Mouse (Mus musculus): ENCODE results near the gene Klk5. TPM values are rescaled to one million over a fixed set of nuclear protein-coding genes. Genes with fewer than 3 reads are reported as not detected.

Klk5 gene
- total and polyA plus RNA-seq, 2 experiments = not detected

GRCm38 (mm10) chr7:43857501-43857900, 15.7 kb downstream of the Klk5 start:
- Histone ChIP-seq H3K4me3 (ENCODE audit: insufficient read depth, low read depth, low read length) (no peak overlapping the region), H3K27me3 (ENCODE audit: control insufficient read depth, insufficient read depth, low read length) (no peaks in the 10 kb centered on the region), H3K9ac (ENCODE audit: low read depth, low read length) (no peak overlapping the region), H3K79me2 (ENCODE audit: control insufficient read depth, insufficient read depth, low read length) (no peaks in the 10 kb centered on the region), H3K27ac (replicated peaks; ENCODE audit: insufficient read depth, low read depth, low read length) (no peak overlapping the region), H3K4me1 (ENCODE audit: control insufficient read depth, insufficient read depth, low read length) (no peaks in the 10 kb centered on the region), H3K36me3 (ENCODE audit: control insufficient read depth, insufficient read depth, low read length) (no peaks in the 10 kb centered on the region)
- DNase-seq (ENCODE audit: extremely low read depth, low read depth, low spot score) = no peak
- TF ChIP-seq CTCF (IDR thresholded peaks at IDR 0.05; ENCODE audit: low read depth, low read length) (no peak), POLR2A (IDR thresholded peaks at IDR 0.05; ENCODE audit: extremely low read depth, insufficient read depth, low read length) (no peak)
- WGBS = 88% methylated on average over 12 of the region's 12 CpGs

GRCm38 (mm10) chr7:43860411-43860810, 18.6 kb downstream of the Klk5 start:
- H3K36me3 ChIP-seq (ENCODE audit: control insufficient read depth, insufficient read depth, low read length) = no peaks in the 10 kb centered on the region
- H3K9ac ChIP-seq (ENCODE audit: low read depth, low read length) = no peak overlapping the region
- no peak overlapping the region for H3K4me3 ChIP-seq (ENCODE audit: insufficient read depth, low read depth, low read length)
- H3K79me2 ChIP-seq (ENCODE audit: control insufficient read depth, insufficient read depth, low read length) = no peaks in the 10 kb centered on the region
- H3K4me1 ChIP-seq (ENCODE audit: control insufficient read depth, insufficient read depth, low read length) = no peaks in the 10 kb centered on the region
- DNase-seq (ENCODE audit: extremely low read depth, low read depth, low spot score) = no peak
- TF ChIP-seq CTCF (IDR thresholded peaks at IDR 0.05; ENCODE audit: low read depth, low read length) = no peak
- no peak for TF ChIP-seq POLR2A (IDR thresholded peaks at IDR 0.05; ENCODE audit: extremely low read depth, insufficient read depth, low read length)
- no peak overlapping the region for H3K27ac ChIP-seq (replicated peaks; ENCODE audit: insufficient read depth, low read depth, low read length)
- H3K27me3 ChIP-seq (ENCODE audit: control insufficient read depth, insufficient read depth, low read length) = no peaks in the 10 kb centered on the region
- 81% methylated on average over 8 of the region's 8 CpGs for WGBS

GRCm38 (mm10) chr7:43873237-43873636, 31.5 kb downstream of the Klk5 start:
- TF ChIP-seq POLR2A (IDR thresholded peaks at IDR 0.05; ENCODE audit: extremely low read depth, insufficient read depth, low read length) (no peak), CTCF (IDR thresholded peaks at IDR 0.05; ENCODE audit: low read depth, low read length) (peak; percentile 93)
- H3K9ac ChIP-seq (ENCODE audit: low read depth, low read length) = no peak overlapping the region
- H3K79me2 ChIP-seq (ENCODE audit: control insufficient read depth, insufficient read depth, low read length) = no peaks in the 10 kb centered on the region
- no peak overlapping the region for H3K4me3 ChIP-seq (ENCODE audit: insufficient read depth, low read depth, low read length)
- DNase-seq (ENCODE audit: extremely low read depth, low read depth, low spot score) = peak; percentile 13
- H3K4me1 ChIP-seq (ENCODE audit: control insufficient read depth, insufficient read depth, low read length) = no peaks in the 10 kb centered on the region
- 13% methylated on average over 10 of the region's 10 CpGs for WGBS
- no peak overlapping the region for H3K27ac ChIP-seq (replicated peaks; ENCODE audit: insufficient read depth, low read depth, low read length)
- H3K27me3 ChIP-seq (ENCODE audit: control insufficient read depth, insufficient read depth, low read length) = 0 out of 2 replicates have a peak, but pooled peaks cover 3% of the 10 kb centered on the region
- no peaks in the 10 kb centered on the region for H3K36me3 ChIP-seq (ENCODE audit: control insufficient read depth, insufficient read depth, low read length)

GRCm38 (mm10) chr7:43873674-43874073, 31.9 kb downstream of the Klk5 start:
- 75% methylated on average over 3 of the region's 3 CpGs for WGBS
- H3K27me3 ChIP-seq (ENCODE audit: control insufficient read depth, insufficient read depth, low read length) = 0 out of 2 replicates have a peak, but pooled peaks cover 3% of the 10 kb centered on the region
- H3K79me2 ChIP-seq (ENCODE audit: control insufficient read depth, insufficient read depth, low read length) = no peaks in the 10 kb centered on the region
- no peaks in the 10 kb centered on the region for H3K4me1 ChIP-seq (ENCODE audit: control insufficient read depth, insufficient read depth, low read length)
- no peak overlapping the region for H3K27ac ChIP-seq (replicated peaks; ENCODE audit: insufficient read depth, low read depth, low read length)
- no peak overlapping the region for H3K9ac ChIP-seq (ENCODE audit: low read depth, low read length)
- DNase-seq (ENCODE audit: extremely low read depth, low read depth, low spot score) = no peak
- no peaks in the 10 kb centered on the region for H3K36me3 ChIP-seq (ENCODE audit: control insufficient read depth, insufficient read depth, low read length)
- TF ChIP-seq POLR2A (IDR thresholded peaks at IDR 0.05; ENCODE audit: extremely low read depth, insufficient read depth, low read length) (no peak), CTCF (IDR thresholded peaks at IDR 0.05; ENCODE audit: low read depth, low read length) (no peak)
- H3K4me3 ChIP-seq (ENCODE audit: insufficient read depth, low read depth, low read length) = no peak overlapping the region

- Histone ChIP-seq H3K79me2 (ENCODE audit: control insufficient read depth, insufficient read depth, low read length) (no peaks in the 10 kb centered on the region), H3K36me3 (ENCODE audit: control insufficient read depth, insufficient read depth, low read length) (no peaks in the 10 kb centered on the region), H3K4me3 (ENCODE audit: insufficient read depth, low read depth, low read length) (no peak overlapping the region), H3K9ac (ENCODE audit: low read depth, low read length) (no peak overlapping the region), H3K27me3 (ENCODE audit: control insufficient read depth, insufficient read depth, low read length) (0 out of 2 replicates have a peak, but pooled peaks cover 1% of the 10 kb centered on the region), H3K27ac (replicated peaks; ENCODE audit: insufficient read depth, low read depth, low read length) (no peak overlapping the region), H3K4me1 (ENCODE audit: control insufficient read depth, insufficient read depth, low read length) (no peaks in the 10 kb centered on the region)
- TF ChIP-seq POLR2A (IDR thresholded peaks at IDR 0.05; ENCODE audit: extremely low read depth, insufficient read depth, low read length) = no peak
- TF ChIP-seq CTCF (IDR thresholded peaks at IDR 0.05; ENCODE audit: low read depth, low read length) = no peak
- no peak for DNase-seq (ENCODE audit: extremely low read depth, low read depth, low spot score)
- WGBS = 90% methylated on average over 6 of the region's 6 CpGs
Observed at GRCm38 (mm10) chr7:43874868-43875375, 33.2 kb downstream of the Klk5 start.

DNA sequence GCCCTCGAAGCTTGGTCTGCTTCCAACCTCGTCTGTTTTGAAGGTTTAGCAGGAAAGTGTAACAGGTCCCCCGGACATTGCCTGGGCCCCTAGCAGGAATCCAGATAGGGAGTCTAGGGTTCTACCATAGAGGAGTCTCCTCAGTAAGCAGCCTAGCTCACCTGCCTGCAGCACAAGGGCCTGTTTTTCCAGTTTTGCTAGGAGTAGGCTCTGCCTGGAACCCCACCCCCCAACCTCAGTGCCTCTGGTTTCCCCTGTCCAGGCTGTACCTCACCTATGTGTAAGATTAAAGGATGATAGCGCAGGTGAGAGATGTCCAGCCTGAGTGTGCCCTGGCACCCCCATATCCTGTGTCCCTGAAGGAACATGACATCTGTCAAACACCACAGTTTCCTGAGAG, 34.7 kb downstream of the Klk5 start:
- no peak for DNase-seq (ENCODE audit: extremely low read depth, low read depth, low spot score)
- Histone ChIP-seq H3K9ac (ENCODE audit: low read depth, low read length) (no peak overlapping the region), H3K27me3 (ENCODE audit: control insufficient read depth, insufficient read depth, low read length) (no peaks in the 10 kb centered on the region), H3K4me1 (ENCODE audit: control insufficient read depth, insufficient read depth, low read length) (no peaks in the 10 kb centered on the region), H3K36me3 (ENCODE audit: control insufficient read depth, insufficient read depth, low read length) (no peaks in the 10 kb centered on the region), H3K27ac (replicated peaks; ENCODE audit: insufficient read depth, low read depth, low read length) (no peak overlapping the region), H3K79me2 (ENCODE audit: control insufficient read depth, insufficient read depth, low read length) (no peaks in the 10 kb centered on the region), H3K4me3 (ENCODE audit: insufficient read depth, low read depth, low read length) (no peak overlapping the region)
- 62% methylated on average over 4 of the region's 4 CpGs for WGBS
- TF ChIP-seq CTCF (IDR thresholded peaks at IDR 0.05; ENCODE audit: low read depth, low read length) = no peak
- no peak for TF ChIP-seq POLR2A (IDR thresholded peaks at IDR 0.05; ENCODE audit: extremely low read depth, insufficient read depth, low read length)
